Mouse (Mus musculus) small intestine, adult 2 months (tissue): ENCODE data around the gene Scml4.

Experiments used
- CTCF ChIP-seq: fragments of 200-500 bp; IDR thresholded peaks from 2 replicates; pipeline ENCODE4 v1.5.1; 2012; ENCODE audit warnings: low read depth, mild to moderate bottlenecking, control low read depth, inconsistent platforms, low read length, moderate library complexity, mixed read lengths; ENCODE audit not compliant: insufficient replicate concordance, insufficient read length; ENCODE audit errors: extremely low read depth
- POLR2A ChIP-seq: fragments of 200-500 bp; IDR thresholded peaks from 2 replicates; pipeline ENCODE4 v1.6.1; 2012; ENCODE audit warnings: low read depth, mild to moderate bottlenecking, control low read depth, inconsistent platforms, low read length, moderate library complexity

- TF ChIP-seq POLR2A (no peak), CTCF (no peak)
Observed at GRCm38 (mm10) chr10:42936205-42936604, 76.0 kb downstream of the Scml4 start.
